In genomic region chr6:113605224-113605545, GRCm38 (mm10) we compare ENCODE assay signal across 8 mouse cellular contexts. TPM values are rescaled to one million over a fixed set of nuclear protein-coding genes. Genes with fewer than 3 reads are reported as not detected.
DNase-seq lines count a peak whose midpoint lies in the region; ATAC-seq and TF ChIP-seq lines count a peak whose summit lies in the region.

No protein-coding gene starts in this region.

- H3K79me2 ChIP-seq in heart, adult 2 months (replicated peaks; ENCODE audit: control insufficient read depth, insufficient read depth, low read length), result peaks cover 5% of the 10 kb centered on the region
- peaks cover 54% of the 10 kb centered on the region for H3K79me2 ChIP-seq in macrophage (ENCODE audit: inconsistent target)

- TF ChIP-seq EP300 in heart, adult 2 months (IDR thresholded peaks at IDR 0.05; ENCODE audit: insufficient read depth, low read depth, low read length), result no peak

- peak overlapping the region; percentile 87 for H3K4me3 ChIP-seq in heart, adult 2 months
- H3K4me3 ChIP-seq in E14TG2a.4 (replicated peaks; ENCODE audit: low read length) (peak overlapping the region; percentile 97), macrophage (ENCODE audit: inconsistent target) (peak overlapping the region; percentile 87)
- peak overlapping the region; percentile 82 for H3K4me3 ChIP-seq in forebrain, embryonic 14.5 days (ENCODE audit: low read depth, low read length)

- no peak for ATAC-seq in forebrain, embryonic 14.5 days
- no peak; the same call in 1 of the 2 replicates for ATAC-seq in monocyte, adult 5-6 weeks (replicated peaks; ENCODE audit: insufficient number of reproducible peaks, low FRiP score, low TSS enrichment, poor library complexity, severe bottlenecking)

- H3K4me1 ChIP-seq in heart, adult 2 months (ENCODE audit: control insufficient read depth, insufficient read depth, low read length), result peaks cover 4% of the 10 kb centered on the region
- H3K4me1 ChIP-seq in E14TG2a.4 (replicated peaks; ENCODE audit: low read depth, low read length), result peaks cover 77% of the 10 kb centered on the region
- peaks cover 9% of the 10 kb centered on the region for H3K4me1 ChIP-seq in forebrain, embryonic 14.5 days (ENCODE audit: control insufficient read depth, insufficient read depth, low read length)

- peak overlapping the region; percentile 80 for H3K4me2 ChIP-seq in forebrain, embryonic 14.5 days (ENCODE audit: low read length)

- H3K27me3 ChIP-seq in heart, adult 2 months (ENCODE audit: control insufficient read depth, insufficient read depth, low read length), result no peaks in the 10 kb centered on the region
- no peaks in the 10 kb centered on the region for H3K27me3 ChIP-seq in E14TG2a.4 (ENCODE audit: insufficient read depth, low read length)
- H3K27me3 ChIP-seq in forebrain, embryonic 14.5 days (replicated peaks; ENCODE audit: control insufficient read depth, insufficient read depth, low read length), result no peaks in the 10 kb centered on the region

- H3K9ac ChIP-seq in heart, adult 2 months (ENCODE audit: low read depth, low read length), result peak overlapping the region; percentile 93
- H3K9ac ChIP-seq in forebrain, embryonic 14.5 days (ENCODE audit: low read length), result peak overlapping the region; percentile 85

- intact Hi-C loops in heart, adult 2 months (cut with DNase I), result no loop called here
- intact Hi-C loops in gastrocnemius, postnatal 14 days (cut with DNase I; ENCODE audit: low total_unique reads), result no loop called here

- no peak for TF ChIP-seq POLR2A in heart, adult 2 months (IDR thresholded peaks at IDR 0.05; ENCODE audit: insufficient read depth, low read depth, low read length)

- 3% methylated on average over 10 of the region's 10 CpGs for WGBS in heart, adult 2 months
- WGBS in forebrain, embryonic 14.5 days, result 3% methylated on average over 10 of the region's 10 CpGs
- 3% methylated on average over 10 of the region's 10 CpGs for WGBS in macrophage (ENCODE audit: missing documents)

- H3K9me3 ChIP-seq in E14TG2a.4 (ENCODE audit: low read length), result no peaks in the 10 kb centered on the region
- no peaks in the 10 kb centered on the region for H3K9me3 ChIP-seq in forebrain, embryonic 14.5 days (replicated peaks; ENCODE audit: control insufficient read depth, low read length)

- DNase-seq in heart, adult 2 months, result no peak
- no peak for DNase-seq in heart, adult 18-20 months
- DNase-seq in forebrain, embryonic 14.5 days (ENCODE audit: low spot score), result peak; percentile 4
- no peak for DNase-seq in gastrocnemius, postnatal 14 days
- no peak for DNase-seq in spleen, postnatal 4 days (ENCODE audit: low spot score in 2 of 2)

- 0 out of 2 replicates have a peak, but pooled peaks cover 2% of the 10 kb centered on the region for H3K36me3 ChIP-seq in heart, adult 2 months (ENCODE audit: control insufficient read depth, insufficient read depth, low read length)
- H3K36me3 ChIP-seq in E14TG2a.4 (ENCODE audit: insufficient read depth, low read length) (peaks cover 42% of the 10 kb centered on the region), macrophage (ENCODE audit: inconsistent target) (no peaks in the 10 kb centered on the region; the same call in 1 of the 2 replicates)
- H3K36me3 ChIP-seq in forebrain, embryonic 14.5 days (ENCODE audit: control insufficient read depth, insufficient read depth, low read length), result peaks cover 5% of the 10 kb centered on the region; the same call in 1 of the 2 replicates

- peak overlapping the region; percentile 94 for H3K27ac ChIP-seq in heart, adult 2 months
- H3K27ac ChIP-seq in forebrain, embryonic 14.5 days (ENCODE audit: low read depth, low read length), result peak overlapping the region; percentile 70; the same call in 1 of the 2 replicates
- H3K27ac ChIP-seq in macrophage, result peak overlapping the region; percentile 42; the same call in 1 of the 2 replicates

- no peak for TF ChIP-seq CTCF in heart, adult 2 months (IDR thresholded peaks at IDR 0.05)
- no peak for TF ChIP-seq CTCF in E14TG2a.4 (conservative IDR thresholded peaks at IDR 0.05; ENCODE audit: low read length)

RNA-seq across cellular contexts. Expression of gene Brk1, which starts 0.6 kb away (rescaled TPM):
- total RNA-seq in heart, adult 2 months (2021), result 10 to 100 TPM; 60.4 to 70.2 TPM
- 128 and 199 TPM in 2 replicates for polyA plus RNA-seq in heart, adult 2 months (2012; rRNA removed)
- total RNA-seq in heart, adult 18-20 months (2021), result 10 to 100 TPM; 77.1 to 77.6 TPM
- polyA plus RNA-seq in forebrain, embryonic 14.5 days (2014; fragmentation: Nextera tagmentation; extraction: Ambion mirVana), result 280 and 307 TPM in 2 replicates
- total RNA-seq in macrophage (2018; cell fraction: chromatin; rRNA removed), result 10 to 100 TPM; 15.4 to 54.4 (median 26.9) TPM
- total RNA-seq in macrophage (2018; cell fraction: cytosol; rRNA removed), result 100 to 1,000 TPM; 145 to 203 (median 173) TPM
- 10 to 100 TPM; 32.5 to 92.7 (median 63.3) TPM for total RNA-seq in macrophage (2018; cell fraction: nucleus; rRNA removed)
- 119 to 193 TPM (median 182 TPM) in 3 replicates for polyA plus RNA-seq in macrophage (2018)
- 111 to 131 TPM (median 120 TPM) in 3 replicates for total RNA-seq in monocyte, adult 5-6 weeks (2017)
- 10 to 100 TPM; 42.8 to 52.4 TPM for total RNA-seq in gastrocnemius, postnatal 14 days (2021)

RNA-seq across cellular contexts. Expression of gene Fancd2os, which starts 4.7 kb away (rescaled TPM):
- not detected for total RNA-seq in heart, adult 2 months (2021)
- polyA plus RNA-seq in heart, adult 2 months (2012; rRNA removed), result not detected in 2 replicates
- not detected for total RNA-seq in heart, adult 18-20 months (2021)
- not detected in 2 replicates for polyA plus RNA-seq in forebrain, embryonic 14.5 days (2014; fragmentation: Nextera tagmentation; extraction: Ambion mirVana)
- total RNA-seq in macrophage (2018; cell fraction: chromatin; rRNA removed), result not detected
- total RNA-seq in macrophage (2018; cell fraction: cytosol; rRNA removed), result not detected
- total RNA-seq in macrophage (2018; cell fraction: nucleus; rRNA removed), result under 1 TPM in 1 of 26 experiments, not detected in 25; 0.77 TPM
- polyA plus RNA-seq in macrophage (2018), result not detected in 3 replicates
- not detected in 3 replicates for total RNA-seq in monocyte, adult 5-6 weeks (2017)
- not detected for total RNA-seq in gastrocnemius, postnatal 14 days (2021)

RNA-seq across cellular contexts. Expression of gene Vhl, which starts 18.6 kb away (rescaled TPM):
- total RNA-seq in heart, adult 2 months (2021), result 1 to 10 TPM; 8.3 to 8.6 TPM
- 11.2 and 12.0 TPM in 2 replicates for polyA plus RNA-seq in heart, adult 2 months (2012; rRNA removed)
- 10 to 100 TPM in 1 of 2 experiments, 1 to 10 TPM in 1; 9.3 to 11.1 TPM for total RNA-seq in heart, adult 18-20 months (2021)
- 90.3 and 97.1 TPM in 2 replicates for polyA plus RNA-seq in forebrain, embryonic 14.5 days (2014; fragmentation: Nextera tagmentation; extraction: Ambion mirVana)
- total RNA-seq in macrophage (2018; cell fraction: chromatin; rRNA removed), result 10 to 100 TPM in 4 of 26 experiments, 1 to 10 TPM in 22; 2.6 to 11.8 (median 7.7) TPM
- 10 to 100 TPM in 23 of 26 experiments, 1 to 10 TPM in 3; 7.6 to 18.9 (median 14.0) TPM for total RNA-seq in macrophage (2018; cell fraction: cytosol; rRNA removed)
- 10 to 100 TPM in 17 of 26 experiments, 1 to 10 TPM in 9; 4.2 to 18.9 (median 11.0) TPM for total RNA-seq in macrophage (2018; cell fraction: nucleus; rRNA removed)
- polyA plus RNA-seq in macrophage (2018), result 9.9 to 17.1 TPM (median 13.7 TPM) in 3 replicates
- total RNA-seq in monocyte, adult 5-6 weeks (2017), result 17.1 to 24.7 TPM (median 21.6 TPM) in 3 replicates
- total RNA-seq in gastrocnemius, postnatal 14 days (2021), result 1 to 10 TPM; 6.8 to 7.0 TPM

RNA-seq across cellular contexts. Expression of gene Irak2, which starts 33.1 kb away (rescaled TPM):
- total RNA-seq in heart, adult 2 months (2021), result 10 to 100 TPM; 10.4 to 13.6 TPM
- 12.5 and 12.9 TPM in 2 replicates for polyA plus RNA-seq in heart, adult 2 months (2012; rRNA removed)
- 10 to 100 TPM; 14.2 to 17.8 TPM for total RNA-seq in heart, adult 18-20 months (2021)
- polyA plus RNA-seq in forebrain, embryonic 14.5 days (2014; fragmentation: Nextera tagmentation; extraction: Ambion mirVana), result 0.68 and 0.90 TPM in 2 replicates
- total RNA-seq in macrophage (2018; cell fraction: chromatin; rRNA removed), result 100 to 1,000 TPM; 124 to 877 (median 414) TPM
- total RNA-seq in macrophage (2018; cell fraction: cytosol; rRNA removed), result 100 to 1,000 TPM in 6 of 26 experiments, 10 to 100 TPM in 20; 31.3 to 188 (median 58.0) TPM
- total RNA-seq in macrophage (2018; cell fraction: nucleus; rRNA removed), result 100 to 1,000 TPM in 23 of 26 experiments, 10 to 100 TPM in 3; 76.4 to 499 (median 338) TPM
- 37.2 to 60.7 TPM (median 44.6 TPM) in 3 replicates for polyA plus RNA-seq in macrophage (2018)
- 99.6 to 134 TPM (median 117 TPM) in 3 replicates for total RNA-seq in monocyte, adult 5-6 weeks (2017)
- 1 to 10 TPM; 4.7 to 4.8 TPM for total RNA-seq in gastrocnemius, postnatal 14 days (2021)

Comparison
In these comparisons a context has a peak if more than half of its experiments do, and no peak if none do; other contexts are left out.
1. H3K27ac ChIP-seq: peak in every context shown above with its lines; median percentile 94 in heart, adult 2 months; 70 in forebrain, embryonic 14.5 days; 42 in macrophage.